Mouse (Mus musculus): ENCODE data around the gene Selenoo.

Selenoo gene

DNA sequence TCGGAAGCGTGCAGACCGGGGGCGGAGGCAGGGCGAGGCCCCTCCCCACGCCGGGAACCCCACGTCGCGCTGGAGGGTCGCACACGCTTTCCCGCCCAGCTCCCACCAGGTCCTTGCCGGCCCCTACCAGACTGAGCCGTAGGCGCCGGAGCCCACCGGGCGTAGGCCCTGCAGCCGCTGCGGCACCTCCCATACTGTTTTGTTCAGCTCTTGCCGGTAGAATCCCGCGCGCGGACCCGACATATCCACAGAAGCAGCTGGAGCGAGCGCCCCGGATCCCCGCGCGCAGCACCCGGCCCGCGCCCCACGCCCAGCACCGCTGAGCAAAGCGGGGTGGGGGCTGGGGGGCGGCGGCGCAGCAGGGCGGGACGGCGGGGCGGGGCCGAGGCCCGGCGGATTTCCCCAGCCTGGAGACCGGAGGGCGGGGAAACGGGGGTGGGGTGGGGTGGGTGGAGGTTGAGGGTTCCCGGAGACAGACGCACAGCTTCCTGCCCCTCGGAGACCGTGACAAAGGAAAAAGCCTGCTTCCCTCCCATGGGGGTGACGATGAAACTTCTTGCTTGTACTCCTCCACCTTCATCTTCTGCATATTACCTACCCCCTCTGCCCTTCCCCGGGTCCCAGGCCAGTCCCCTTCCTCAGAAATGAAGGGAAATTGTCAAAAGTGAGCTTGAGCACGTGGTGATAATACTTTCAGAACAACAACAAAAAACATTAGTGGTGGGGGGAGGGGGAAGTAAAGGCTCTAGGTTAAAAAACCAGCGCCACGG lies 60.6 kb downstream of the Selenoo start, which contains the start of gene Mapk11:
Mapk11 (minus strand) TSS at position 358 of the 770 bp plus-strand sequence.
- DNase-seq (ENCODE audit: low spot score): peak; percentile 66

Measured in T-cell, adult 2 months (primary cell).